Mouse (Mus musculus) neural tube, embryonic 15.5 days (tissue): Measurements from ENCODE around the gene Bloc1s5. TPM values are rescaled to one million over a fixed set of nuclear protein-coding genes. Genes with fewer than 3 reads are reported as not detected.

ENCODE experiments used
- ATAC-seq: fragments of 200-750 bp; cut with Nextera tagmentation; 2 replicates; pipeline ENCODE4 v1.8.0; 2017; ENCODE audit warnings: mild to moderate bottlenecking, moderate TSS enrichment, moderate library complexity; ENCODE audit not compliant: low FRiP score
- H3K27ac ChIP-seq: fragments of 300-500 bp; sonication (generic); replicated peaks from 2 replicates; pipeline ENCODE4 v1.5.1; 2015; ENCODE audit warnings: mild to moderate bottlenecking, inconsistent platforms
- H3K27me3 ChIP-seq: fragments of 300-500 bp; sonication (generic); replicated peaks from 2 replicates; pipeline ENCODE4 v1.6.1; 2015; ENCODE audit warnings: inconsistent platforms
- H3K36me3 ChIP-seq: fragments of 300-500 bp; sonication (generic); 2 replicates; pipeline ENCODE4 v1.6.1; 2015; ENCODE audit warnings: inconsistent platforms
- H3K4me1 ChIP-seq: fragments of 300-500 bp; sonication (generic); 2 replicates; pipeline ENCODE4 v1.6.1; 2015; ENCODE audit warnings: inconsistent platforms
- H3K4me2 ChIP-seq: fragments of 300-500 bp; sonication (generic); 2 replicates; pipeline ENCODE4 v1.6.1; 2015; ENCODE audit warnings: inconsistent platforms, mild to moderate bottlenecking, moderate library complexity
- H3K4me3 ChIP-seq: fragments of 300-500 bp; sonication (generic); replicated peaks from 2 replicates; pipeline ENCODE4 v1.5.1; 2015; ENCODE audit warnings: mild to moderate bottlenecking, inconsistent platforms
- H3K9ac ChIP-seq: fragments of 300-500 bp; sonication (generic); replicated peaks from 2 replicates; pipeline ENCODE4 v1.6.1; 2015; ENCODE audit warnings: mild to moderate bottlenecking, inconsistent platforms
- H3K9me3 ChIP-seq: fragments of 300-500 bp; sonication (generic); replicated peaks from 2 replicates; pipeline ENCODE4 v1.6.1; 2016; ENCODE audit warnings: inconsistent platforms
- WGBS: fragments of 180-500 bp; shearing (Covaris S2); methylation state at CpG from one replicate; pipeline ENCODE4 v1.1.7; 2015; ENCODE audit warnings: mixed read lengths; 5-methylcytosine and 5-hydroxymethylcytosine counted together
- polyA plus RNA-seq: library from polyadenylated mRNA; unstranded; fragments of >200 nt; fragmentation: Nextera tagmentation; extraction: Ambion mirVana; gene quantifications from 2 replicates; pipeline ENCODE4 v1.2.1, GENCODE M21; 2015

Bloc1s5 gene
- polyA plus RNA-seq, 1 experiment from 2014 or later: 19.0 TPM

DNA sequence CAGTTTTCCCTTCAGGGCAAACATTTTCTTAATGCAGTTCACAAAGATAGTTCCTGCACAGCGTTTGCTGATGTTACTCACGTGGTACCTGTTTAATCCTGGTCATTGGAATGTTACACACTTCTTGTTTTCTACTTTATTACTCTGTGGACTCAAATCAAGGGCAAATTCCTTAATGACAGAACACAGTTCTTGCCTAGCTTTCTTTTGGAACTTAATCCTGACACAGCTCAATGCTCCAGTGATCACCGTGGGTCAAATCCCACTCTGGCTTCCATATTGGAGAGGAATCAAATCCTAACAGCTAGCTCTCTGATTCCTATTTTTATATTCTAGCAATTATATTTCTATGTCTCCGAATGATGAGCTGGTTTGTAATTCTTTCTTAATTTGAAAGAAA, 38.4 kb downstream of the Bloc1s5 start:
- no peaks in the 10 kb centered on the region for H3K36me3 ChIP-seq
- no peaks in the 10 kb centered on the region for H3K4me1 ChIP-seq
- H3K4me2 ChIP-seq: no peak overlapping the region
- ATAC-seq: no peak
- no peak overlapping the region for H3K4me3 ChIP-seq
- no peaks in the 10 kb centered on the region for H3K9me3 ChIP-seq
- H3K9ac ChIP-seq: no peak overlapping the region
- H3K27ac ChIP-seq: no peak overlapping the region
- no peaks in the 10 kb centered on the region for H3K27me3 ChIP-seq
- WGBS: 94% methylated on average over 4 of the region's 4 CpGs

DNA sequence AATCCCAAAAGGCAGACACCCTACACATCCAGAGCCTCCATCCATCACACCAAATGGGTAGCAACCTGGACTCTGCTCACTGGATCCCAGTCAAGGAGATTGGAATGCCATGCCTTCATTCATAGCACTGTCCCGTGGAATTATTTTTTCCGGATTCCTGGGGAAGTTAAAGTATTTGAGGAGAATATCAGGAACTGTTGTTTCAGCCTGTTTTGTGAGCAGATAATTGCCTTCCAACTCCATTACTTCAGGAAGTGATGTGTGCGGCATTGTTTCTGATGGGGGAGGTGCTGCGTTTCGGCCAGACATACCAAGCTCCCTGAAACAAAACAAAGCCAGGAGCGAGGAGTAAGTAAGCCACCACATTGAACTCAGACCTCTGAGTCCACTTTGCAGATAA, 41.8 kb downstream of the Bloc1s5 start:
- H3K36me3 ChIP-seq: no peaks in the 10 kb centered on the region
- no peaks in the 10 kb centered on the region for H3K4me1 ChIP-seq
- H3K4me2 ChIP-seq: no peak overlapping the region
- no peak overlapping the region for H3K9ac ChIP-seq
- H3K27ac ChIP-seq: no peak overlapping the region
- H3K4me3 ChIP-seq: no peak overlapping the region
- no peaks in the 10 kb centered on the region for H3K9me3 ChIP-seq
- WGBS: 58% methylated on average over 6 of the region's 6 CpGs
- no peaks in the 10 kb centered on the region for H3K27me3 ChIP-seq
- ATAC-seq: no peak

DNA sequence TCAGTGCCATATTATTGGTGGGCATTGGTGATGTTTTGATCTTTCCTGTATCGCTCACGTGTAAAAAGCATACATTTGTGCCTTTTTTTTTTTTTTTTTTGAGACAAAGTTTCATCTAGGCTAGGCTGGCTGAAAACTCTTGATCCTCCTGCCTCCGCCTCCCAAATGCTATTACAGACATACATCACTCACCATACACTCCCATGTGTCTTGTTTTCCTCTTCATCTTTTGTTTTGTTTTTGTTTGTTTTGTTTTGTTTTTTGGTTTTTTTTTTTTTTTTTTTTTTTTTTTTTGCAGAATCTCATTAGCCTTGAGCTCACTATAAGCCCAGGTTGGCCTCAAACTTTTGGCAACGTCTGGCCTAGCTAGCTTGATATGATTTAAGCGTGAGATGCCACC, 47.6 kb downstream of the Bloc1s5 start:
- no peaks in the 10 kb centered on the region for H3K4me1 ChIP-seq
- no peak for ATAC-seq
- 92% methylated on average over 5 of the region's 5 CpGs for WGBS
- H3K4me2 ChIP-seq: no peak overlapping the region
- H3K9me3 ChIP-seq: no peaks in the 10 kb centered on the region
- no peak overlapping the region for H3K9ac ChIP-seq
- H3K27ac ChIP-seq: no peak overlapping the region
- H3K27me3 ChIP-seq: no peaks in the 10 kb centered on the region
- H3K36me3 ChIP-seq: no peaks in the 10 kb centered on the region
- no peak overlapping the region for H3K4me3 ChIP-seq

DNA sequence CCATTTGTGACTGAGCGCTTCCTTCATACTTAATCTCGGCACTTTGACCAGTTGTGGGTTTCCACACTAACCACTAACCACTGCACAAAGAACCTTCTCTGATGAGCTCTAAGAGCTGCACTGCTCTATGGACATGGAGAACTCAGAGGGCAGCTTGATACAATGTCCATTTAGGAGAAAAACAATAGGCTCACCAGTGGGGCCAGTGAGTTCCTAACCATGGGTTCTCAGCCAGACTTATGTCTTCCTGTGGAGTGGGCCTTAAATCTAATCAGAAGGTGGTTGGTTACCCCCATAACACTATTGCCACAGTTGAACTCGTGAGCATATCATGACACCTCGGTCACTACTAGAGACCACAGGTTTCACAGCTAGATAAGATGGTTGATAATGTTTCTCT, 48.5 kb downstream of the Bloc1s5 start:
- H3K27ac ChIP-seq: no peak overlapping the region
- no peaks in the 10 kb centered on the region for H3K36me3 ChIP-seq
- H3K9ac ChIP-seq: no peak overlapping the region
- H3K9me3 ChIP-seq: no peaks in the 10 kb centered on the region
- no peaks in the 10 kb centered on the region for H3K4me1 ChIP-seq
- no peak for ATAC-seq
- H3K4me3 ChIP-seq: no peak overlapping the region
- H3K27me3 ChIP-seq: no peaks in the 10 kb centered on the region
- 92% methylated on average over 4 of the region's 4 CpGs for WGBS
- no peak overlapping the region for H3K4me2 ChIP-seq

DNA sequence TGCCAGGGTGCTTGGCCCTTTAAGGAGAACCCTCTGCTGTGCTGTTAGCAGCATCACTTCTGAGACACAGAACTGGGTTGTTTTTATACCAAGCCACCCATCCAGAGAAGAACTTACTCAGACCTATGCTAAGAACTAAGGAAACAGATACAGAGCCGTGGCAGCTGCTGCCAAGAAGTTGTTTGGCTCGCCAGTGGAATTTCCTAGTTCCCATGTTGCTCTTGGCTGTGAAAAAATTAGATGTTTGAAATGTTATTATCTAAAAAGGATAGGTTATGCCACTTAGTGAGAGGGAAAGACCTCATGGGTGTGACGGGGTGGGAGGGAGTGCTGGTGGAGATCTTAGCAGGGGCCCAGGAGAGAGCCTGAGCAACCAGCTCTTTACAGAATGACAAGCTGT, 52.1 kb downstream of the Bloc1s5 start:
- Histone ChIP-seq H3K27ac (no peak overlapping the region), H3K4me1 (no peaks in the 10 kb centered on the region), H3K27me3 (no peaks in the 10 kb centered on the region), H3K9me3 (no peaks in the 10 kb centered on the region), H3K36me3 (no peaks in the 10 kb centered on the region), H3K4me3 (no peak overlapping the region), H3K4me2 (no peak overlapping the region), H3K9ac (no peak overlapping the region)
- ATAC-seq: no peak
- 83% methylated on average over 3 of the region's 3 CpGs for WGBS

DNA sequence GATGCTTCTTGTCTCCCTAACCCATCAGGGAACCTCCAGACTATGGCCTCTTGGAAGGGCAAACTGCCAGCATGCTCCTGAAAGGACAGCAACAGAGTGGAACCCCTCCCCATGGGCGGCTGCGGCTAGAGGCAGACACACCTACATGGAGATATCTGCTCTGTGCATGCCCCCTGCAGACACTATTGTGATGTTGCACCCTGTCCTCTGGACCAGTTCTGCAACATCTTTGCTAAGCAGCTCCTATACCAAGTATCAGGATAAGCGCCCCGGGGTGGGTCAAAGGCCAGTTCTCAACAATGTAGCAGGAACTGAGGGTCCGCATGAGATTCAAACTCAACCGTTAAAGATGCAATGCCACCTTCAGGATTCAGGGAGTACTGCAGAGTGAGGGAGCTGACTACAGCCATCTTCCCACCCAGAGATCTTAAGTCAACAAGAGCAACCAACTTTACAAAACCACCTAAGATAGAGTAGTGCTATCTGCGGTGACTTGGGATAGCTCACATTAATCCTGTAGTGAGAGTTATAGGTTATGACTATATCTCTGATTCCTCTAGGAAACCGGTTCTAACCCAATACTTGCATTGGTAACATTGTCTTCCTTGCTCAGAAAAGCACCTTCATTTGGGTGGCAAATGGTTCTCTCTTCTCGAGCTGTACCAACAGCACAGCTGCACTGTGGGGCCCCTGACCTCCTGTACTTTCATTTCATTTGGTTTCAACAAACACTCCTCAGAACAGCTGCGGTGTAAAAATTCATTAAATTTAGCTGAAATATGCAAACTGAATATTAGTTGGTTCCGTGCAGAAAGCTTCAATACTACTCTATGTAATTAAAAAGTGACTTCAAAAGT, 54.1 kb downstream of the Bloc1s5 start:
- no peaks in the 10 kb centered on the region for H3K27me3 ChIP-seq
- H3K4me3 ChIP-seq: no peak overlapping the region
- WGBS: 74% methylated on average over 11 of the region's 11 CpGs
- no peak overlapping the region for H3K4me2 ChIP-seq
- no peaks in the 10 kb centered on the region for H3K36me3 ChIP-seq
- ATAC-seq: no peak
- no peak overlapping the region for H3K27ac ChIP-seq
- no peak overlapping the region for H3K9ac ChIP-seq
- no peaks in the 10 kb centered on the region for H3K9me3 ChIP-seq
- no peaks in the 10 kb centered on the region for H3K4me1 ChIP-seq

DNA sequence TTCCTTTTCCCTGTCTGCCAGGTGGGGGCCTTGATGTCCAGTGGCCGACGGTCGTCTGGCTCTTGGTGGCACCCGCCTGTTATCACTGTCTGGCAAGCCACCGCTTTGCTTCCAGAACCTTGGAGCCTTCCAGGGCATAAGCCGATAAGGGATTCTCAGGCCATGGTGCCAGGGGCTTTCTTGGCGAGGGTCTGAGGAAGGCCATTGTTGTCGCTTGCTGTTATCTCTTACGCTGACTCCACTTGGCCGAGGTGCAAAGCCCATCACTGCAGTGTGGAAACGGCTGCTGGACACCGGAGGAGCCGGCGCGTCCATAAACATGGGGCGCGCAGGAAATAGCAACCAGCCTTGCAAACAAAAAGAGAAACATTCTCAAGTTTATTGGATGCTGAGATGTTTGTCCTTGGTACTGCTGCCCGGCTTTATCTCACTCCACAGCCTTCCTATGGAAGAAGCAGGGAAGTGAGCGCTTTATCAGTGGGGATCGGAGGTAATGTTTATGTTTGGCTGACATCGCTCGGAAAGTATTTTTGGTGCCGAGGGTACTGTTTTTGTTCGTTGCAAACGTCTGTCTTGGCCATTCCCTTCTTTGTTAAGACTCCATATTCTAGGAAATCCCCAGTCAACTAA, 54.8 kb downstream of the Bloc1s5 start:
- WGBS: 83% methylated on average over 25 of the region's 25 CpGs
- no peaks in the 10 kb centered on the region for H3K4me1 ChIP-seq

DNA sequence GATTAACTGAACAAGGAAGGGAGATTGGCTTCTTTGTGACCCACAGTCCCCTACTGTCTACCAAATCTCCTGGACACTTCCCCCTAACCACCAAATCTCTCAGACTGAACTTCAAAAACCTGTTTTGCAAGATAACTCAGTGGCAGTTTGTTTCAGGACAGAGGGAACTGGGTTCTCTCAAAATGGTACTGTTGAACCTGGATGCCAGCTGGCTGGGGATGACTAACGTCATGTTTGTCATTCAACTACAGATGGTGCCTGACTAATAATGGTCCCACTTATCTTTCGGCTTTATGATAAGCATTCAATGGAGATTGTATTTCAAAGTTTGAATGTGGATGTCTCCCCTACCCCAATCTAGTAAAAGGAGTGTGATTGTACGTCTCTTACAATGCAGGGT, 60.2 kb downstream of the Bloc1s5 start:
- Histone ChIP-seq H3K4me2 (no peak overlapping the region), H3K4me3 (no peak overlapping the region), H3K4me1 (no peaks in the 10 kb centered on the region), H3K27ac (no peak overlapping the region), H3K9ac (no peak overlapping the region), H3K9me3 (no peaks in the 10 kb centered on the region), H3K27me3 (no peaks in the 10 kb centered on the region), H3K36me3 (no peaks in the 10 kb centered on the region)
- 72% methylated on average over 3 of the region's 3 CpGs for WGBS
- no peak for ATAC-seq

More for the DNA sequence above, 54.8 kb downstream of the Bloc1s5 start:
- Histone ChIP-seq H3K4me3 (no peak overlapping the region), H3K4me2 (no peak overlapping the region), H3K27ac (no peak overlapping the region), H3K36me3 (no peaks in the 10 kb centered on the region), H3K9me3 (no peaks in the 10 kb centered on the region), H3K27me3 (no peaks in the 10 kb centered on the region), H3K9ac (no peak overlapping the region)
- ATAC-seq: no peak

DNA sequence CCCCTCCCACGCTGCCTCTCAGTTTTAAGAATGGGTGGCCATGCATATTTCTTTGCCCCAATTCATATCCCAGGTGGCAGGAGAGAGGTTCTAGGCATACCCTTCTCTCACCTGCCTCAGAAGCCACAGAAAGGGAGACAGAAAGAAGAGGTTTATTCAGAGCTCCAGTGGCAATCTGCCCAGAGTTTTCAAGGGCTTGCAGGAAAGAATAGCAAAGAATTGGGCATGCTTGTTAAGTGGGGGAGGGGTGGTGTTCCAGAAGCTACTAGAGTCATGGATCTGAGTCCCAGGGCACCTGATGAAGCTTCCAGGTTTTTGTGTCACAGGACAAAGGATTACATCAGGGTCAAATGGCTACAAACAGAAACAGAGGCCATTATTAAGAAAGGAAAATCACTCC, 61.6 kb downstream of the Bloc1s5 start:
- no peaks in the 10 kb centered on the region for H3K9me3 ChIP-seq
- H3K4me1 ChIP-seq: no peaks in the 10 kb centered on the region
- WGBS: 87% methylated on average over 1 of the region's 1 CpGs
- H3K4me3 ChIP-seq: no peak overlapping the region
- H3K27ac ChIP-seq: no peak overlapping the region
- H3K36me3 ChIP-seq: no peaks in the 10 kb centered on the region
- H3K4me2 ChIP-seq: no peak overlapping the region
- ATAC-seq: no peak
- H3K9ac ChIP-seq: no peak overlapping the region
- H3K27me3 ChIP-seq: no peaks in the 10 kb centered on the region

DNA sequence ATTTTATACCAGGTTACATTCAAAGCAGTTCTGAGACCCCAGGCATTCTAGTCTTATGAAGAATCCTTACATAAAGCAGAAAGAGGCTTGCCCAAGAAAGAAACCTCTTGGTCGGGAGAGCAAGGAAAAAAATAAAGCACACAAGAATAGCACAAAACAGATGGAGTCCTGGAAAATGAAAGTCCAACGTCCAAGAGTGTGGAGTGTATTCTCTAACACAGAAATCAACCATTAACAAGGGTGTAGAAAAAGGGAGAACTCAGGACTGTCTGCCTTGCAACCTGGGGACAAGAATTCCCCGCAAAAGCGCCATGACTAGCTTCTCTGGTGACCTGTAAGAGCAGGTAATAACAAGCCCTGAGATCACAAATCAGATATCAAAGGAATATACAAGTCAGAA, 69.7 kb downstream of the Bloc1s5 start:
- Histone ChIP-seq H3K36me3 (no peaks in the 10 kb centered on the region), H3K9ac (no peak overlapping the region), H3K27ac (no peak overlapping the region), H3K9me3 (no peaks in the 10 kb centered on the region; the same call in 1 of the 2 replicates), H3K4me2 (no peak overlapping the region), H3K4me3 (no peak overlapping the region), H3K4me1 (no peaks in the 10 kb centered on the region), H3K27me3 (no peaks in the 10 kb centered on the region)
- 85% methylated on average over 4 of the region's 4 CpGs for WGBS
- ATAC-seq: no peak

DNA sequence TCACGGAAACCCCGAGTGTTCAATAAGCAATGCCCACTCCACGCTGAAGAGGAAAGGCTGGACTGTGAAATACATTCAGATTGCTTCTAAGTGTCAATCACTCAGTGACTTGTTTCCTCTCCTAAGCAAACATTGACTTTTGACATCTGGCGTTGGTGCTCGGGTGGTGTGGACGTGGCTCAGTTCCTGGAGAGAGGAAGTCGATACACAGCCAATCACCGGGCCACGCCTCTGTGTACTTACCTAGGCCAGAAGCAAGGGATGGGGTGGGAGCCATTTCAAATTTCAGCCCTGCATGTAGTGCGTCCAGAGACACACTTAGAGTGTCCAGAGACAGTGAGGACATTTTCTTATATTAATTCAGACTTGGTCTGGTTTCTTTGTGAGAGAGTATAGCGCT, 80.3 kb downstream of the Bloc1s5 start:
- H3K4me1 ChIP-seq: no peaks in the 10 kb centered on the region
- no peak overlapping the region for H3K9ac ChIP-seq
- no peak overlapping the region for H3K4me2 ChIP-seq
- 87% methylated on average over 11 of the region's 11 CpGs for WGBS
- no peak overlapping the region for H3K4me3 ChIP-seq
- H3K9me3 ChIP-seq: no peaks in the 10 kb centered on the region
- H3K27ac ChIP-seq: no peak overlapping the region
- ATAC-seq: no peak
- no peaks in the 10 kb centered on the region for H3K36me3 ChIP-seq
- H3K27me3 ChIP-seq: no peaks in the 10 kb centered on the region

DNA sequence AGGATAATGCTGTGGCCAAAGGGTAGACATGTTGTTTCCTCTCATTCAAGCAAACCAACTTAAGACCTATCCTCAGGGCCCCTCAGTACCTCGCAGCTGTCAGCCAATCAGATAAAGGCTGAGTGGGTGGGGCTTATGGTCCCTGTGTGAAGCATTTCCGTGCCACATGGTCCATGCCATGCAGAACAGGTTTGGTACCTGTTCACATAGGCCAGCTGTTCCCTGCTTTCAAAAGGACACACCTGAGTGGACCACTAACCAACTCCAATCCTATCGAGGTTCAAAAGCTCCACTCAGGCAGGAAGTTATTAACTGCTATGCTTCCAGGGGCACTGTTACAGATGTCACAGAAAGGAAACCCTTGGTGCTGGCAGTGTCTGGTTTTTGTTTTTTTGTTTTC, 80.7 kb downstream of the Bloc1s5 start:
- Histone ChIP-seq H3K4me1 (no peaks in the 10 kb centered on the region), H3K9ac (no peak overlapping the region), H3K27me3 (no peaks in the 10 kb centered on the region), H3K4me2 (no peak overlapping the region), H3K9me3 (no peaks in the 10 kb centered on the region), H3K36me3 (no peaks in the 10 kb centered on the region), H3K4me3 (no peak overlapping the region), H3K27ac (no peak overlapping the region)
- no peak for ATAC-seq
- WGBS: 83% methylated on average over 3 of the region's 3 CpGs
